32 mouse cellular contexts compared by ENCODE assay signal in the genomic region with DNA sequence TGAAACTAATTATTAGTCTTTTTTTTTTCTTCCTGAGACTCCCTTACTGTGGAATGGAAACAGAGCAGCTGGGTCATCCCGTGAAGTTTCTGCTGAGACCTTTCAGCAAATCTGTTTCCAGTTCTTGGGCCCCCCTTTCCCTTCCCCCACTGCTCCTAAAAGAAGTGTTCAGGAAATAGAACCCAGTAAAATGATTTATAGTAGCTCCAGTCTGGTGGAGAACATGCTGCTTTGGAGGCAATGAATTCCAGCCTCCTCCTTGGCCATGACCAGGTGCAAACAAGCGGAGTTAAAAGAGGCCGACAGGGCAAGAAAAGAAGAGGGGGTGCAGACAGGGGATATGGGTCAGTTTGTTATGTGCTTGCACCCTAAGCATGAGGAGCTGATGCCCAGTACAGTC. TPM values are rescaled to one million over a fixed set of nuclear protein-coding genes. Genes with fewer than 3 reads are reported as not detected.
DNase-seq lines count a peak whose midpoint lies in the region; ATAC-seq and TF ChIP-seq lines count a peak whose summit lies in the region.
"Had no signal": no experiment of that assay in that cellular context is flagged by ENCODE, and none has a peak within 500 bp of the region (broad histone marks: within the 10 kb centered on the region; RNA-seq: fewer than 3 reads in every experiment).

No protein-coding gene starts in this region.

- no peak overlapping the region for H3K4me3 ChIP-seq in neural tube, embryonic 11.5 days (ENCODE audit: low read depth, low read length)
- no peak overlapping the region for H3K4me3 ChIP-seq in neural tube, embryonic 15.5 days (replicated peaks)
- H3K4me3 ChIP-seq in embryonic facial prominence, embryonic 10.5 days = no peak overlapping the region
- no peak overlapping the region for H3K4me3 ChIP-seq in limb, embryonic 11.5 days (ENCODE audit: low read depth, low read length)
- H3K4me3 ChIP-seq in intestine, postnatal 0 days (ENCODE audit: low read depth, low read length) = no peak overlapping the region
- H3K4me3 ChIP-seq in forebrain, embryonic 15.5 days = no peak overlapping the region
- H3K4me3 ChIP-seq: embryonic facial prominence, embryonic 12.5 days; gastrocnemius, adult 2 months; heart, adult 2 months; heart, embryonic 13.5 days; megakaryocyte, embryonic 14.5 days; midbrain, embryonic 13.5 days had no signal

- H3K9me3 ChIP-seq in neural tube, embryonic 11.5 days (ENCODE audit: control insufficient read depth, low read length) = no peaks in the 10 kb centered on the region
- no peaks in the 10 kb centered on the region for H3K9me3 ChIP-seq in neural tube, embryonic 15.5 days (replicated peaks)
- H3K9me3 ChIP-seq in embryonic facial prominence, embryonic 10.5 days = no peaks in the 10 kb centered on the region
- H3K9me3 ChIP-seq in limb, embryonic 11.5 days (ENCODE audit: control insufficient read depth, low read length) = no peaks in the 10 kb centered on the region
- no peaks in the 10 kb centered on the region for H3K9me3 ChIP-seq in intestine, postnatal 0 days (ENCODE audit: control insufficient read depth)
- no peaks in the 10 kb centered on the region for H3K9me3 ChIP-seq in forebrain, embryonic 15.5 days
- H3K9me3 ChIP-seq: embryonic facial prominence, embryonic 12.5 days; heart, embryonic 13.5 days; midbrain, embryonic 13.5 days had no signal

- no peaks in the 10 kb centered on the region for H3K36me3 ChIP-seq in neural tube, embryonic 11.5 days (ENCODE audit: control insufficient read depth, insufficient read depth, low read length)
- H3K36me3 ChIP-seq in neural tube, embryonic 15.5 days = no peaks in the 10 kb centered on the region
- H3K36me3 ChIP-seq in embryonic facial prominence, embryonic 10.5 days (replicated peaks) = no peaks in the 10 kb centered on the region
- no peaks in the 10 kb centered on the region for H3K36me3 ChIP-seq in limb, embryonic 11.5 days (ENCODE audit: control insufficient read depth, insufficient read depth, low read length)
- no peaks in the 10 kb centered on the region for H3K36me3 ChIP-seq in intestine, postnatal 0 days (ENCODE audit: control insufficient read depth, insufficient read depth)
- no peaks in the 10 kb centered on the region for H3K36me3 ChIP-seq in forebrain, embryonic 15.5 days
- H3K36me3 ChIP-seq: embryonic facial prominence, embryonic 12.5 days; G1E; heart, embryonic 13.5 days; midbrain, embryonic 13.5 days had no signal

- no peak overlapping the region for H3K4me2 ChIP-seq in neural tube, embryonic 11.5 days (ENCODE audit: low read depth)
- H3K4me2 ChIP-seq in neural tube, embryonic 15.5 days = no peak overlapping the region
- no peak overlapping the region for H3K4me2 ChIP-seq in limb, embryonic 11.5 days (ENCODE audit: low read depth, severe bottlenecking)
- H3K4me2 ChIP-seq in intestine, postnatal 0 days (replicated peaks; ENCODE audit: low read depth) = no peak overlapping the region
- no peak overlapping the region for H3K4me2 ChIP-seq in forebrain, embryonic 15.5 days (replicated peaks)
- H3K4me2 ChIP-seq: embryonic facial prominence, embryonic 12.5 days; heart, embryonic 13.5 days; hindbrain, embryonic 14.5 days; liver, embryonic 11.5 days; midbrain, embryonic 13.5 days had no signal

- no peak overlapping the region for H3K27ac ChIP-seq in neural tube, embryonic 11.5 days (ENCODE audit: low read depth, low read length)
- no peak overlapping the region for H3K27ac ChIP-seq in neural tube, embryonic 15.5 days (replicated peaks)
- no peak overlapping the region for H3K27ac ChIP-seq in embryonic facial prominence, embryonic 10.5 days (replicated peaks)
- H3K27ac ChIP-seq in limb, embryonic 11.5 days (replicated peaks; ENCODE audit: low read depth, low read length) = 0 out of 2 replicates have a peak overlapping the region, but pooled peaks have one; percentile 22
- H3K27ac ChIP-seq in intestine, postnatal 0 days (ENCODE audit: low read depth, low read length) = no peak overlapping the region
- H3K27ac ChIP-seq in forebrain, embryonic 15.5 days (replicated peaks) = no peak overlapping the region
- H3K27ac ChIP-seq: embryonic facial prominence, embryonic 12.5 days; gastrocnemius, adult 2 months; heart, adult 2 months; heart, embryonic 13.5 days; hindbrain, embryonic 14.5 days; kidney, postnatal 0 days; midbrain, embryonic 13.5 days had no signal

- peak; percentile 13 for DNase-seq in neural tube, embryonic 11.5 days (ENCODE audit: low spot score)
- DNase-seq in embryonic facial prominence, embryonic 10.5 days (ENCODE audit: low spot score) = peak; percentile 32
- DNase-seq in limb, embryonic 11.5 days (ENCODE audit: low spot score) = peak; percentile 66
- no peak for DNase-seq in lung, adult 18-20 months
- DNase-seq: adrenal gland, adult 8-10 months; cerebellum, adult 2 months; cerebellum, postnatal 25 days; gastrocnemius, adult 2 months; gastrocnemius, postnatal 36 days; heart, adult 2 months; heart, postnatal 10 days; kidney, adult 8-10 months; lung, postnatal 4 days; right cerebral cortex, postnatal 4 days; thymus, postnatal 4 days had no signal

- no peaks in the 10 kb centered on the region for H3K4me1 ChIP-seq in neural tube, embryonic 11.5 days (ENCODE audit: control insufficient read depth, insufficient read depth, low read length)
- no peaks in the 10 kb centered on the region for H3K4me1 ChIP-seq in neural tube, embryonic 15.5 days
- peaks cover 17% of the 10 kb centered on the region for H3K4me1 ChIP-seq in embryonic facial prominence, embryonic 10.5 days
- H3K4me1 ChIP-seq in limb, embryonic 11.5 days (ENCODE audit: control insufficient read depth, insufficient read depth, low read length) = peaks cover 17% of the 10 kb centered on the region
- H3K4me1 ChIP-seq in intestine, postnatal 0 days (replicated peaks; ENCODE audit: control insufficient read depth, insufficient read depth, low read length) = no peaks in the 10 kb centered on the region
- no peaks in the 10 kb centered on the region for H3K4me1 ChIP-seq in forebrain, embryonic 15.5 days
- H3K4me1 ChIP-seq: heart, embryonic 13.5 days; megakaryocyte, embryonic 14.5 days; midbrain, embryonic 13.5 days had no signal

- no peak overlapping the region for H3K9ac ChIP-seq in neural tube, embryonic 11.5 days (ENCODE audit: low read length)
- no peak overlapping the region for H3K9ac ChIP-seq in neural tube, embryonic 15.5 days (replicated peaks)
- H3K9ac ChIP-seq in limb, embryonic 11.5 days (ENCODE audit: low read length) = no peak overlapping the region
- H3K9ac ChIP-seq in intestine, postnatal 0 days (ENCODE audit: low read depth, low read length) = no peak overlapping the region
- no peak overlapping the region for H3K9ac ChIP-seq in forebrain, embryonic 15.5 days (replicated peaks)
- H3K9ac ChIP-seq: embryonic facial prominence, embryonic 12.5 days; heart, embryonic 13.5 days; hindbrain, embryonic 14.5 days; midbrain, embryonic 13.5 days had no signal

- TF ChIP-seq CTCF in intestine, postnatal 0 days (IDR thresholded peaks at IDR 0.05; ENCODE audit: low read depth) = no peak

- no peak for ATAC-seq in neural tube, embryonic 11.5 days (ENCODE audit: insufficient read depth, low FRiP score, low TSS enrichment)
- ATAC-seq in neural tube, embryonic 15.5 days (ENCODE audit: low FRiP score) = no peak
- peak; percentile 65; the same call in 1 of the 2 replicates for ATAC-seq in limb, embryonic 11.5 days (ENCODE audit: insufficient number of reproducible peaks, low FRiP score, low TSS enrichment, low read depth)
- no peak for ATAC-seq in intestine, postnatal 0 days
- ATAC-seq in forebrain, embryonic 15.5 days (replicated peaks) = no peak
- ATAC-seq: forebrain, embryonic 14.5 days; lung, postnatal 0 days; midbrain, embryonic 13.5 days had no signal

- H3K27me3 ChIP-seq in neural tube, embryonic 11.5 days (ENCODE audit: control insufficient read depth, insufficient read depth, low read length) = no peaks in the 10 kb centered on the region
- H3K27me3 ChIP-seq in neural tube, embryonic 15.5 days (replicated peaks) = no peaks in the 10 kb centered on the region
- H3K27me3 ChIP-seq in embryonic facial prominence, embryonic 10.5 days (replicated peaks; ENCODE audit: low read depth, poor library complexity, severe bottlenecking) = no peaks in the 10 kb centered on the region
- no peaks in the 10 kb centered on the region for H3K27me3 ChIP-seq in limb, embryonic 11.5 days (ENCODE audit: control insufficient read depth, insufficient read depth, low read length)
- no peaks in the 10 kb centered on the region for H3K27me3 ChIP-seq in intestine, postnatal 0 days (replicated peaks; ENCODE audit: control insufficient read depth, insufficient read depth, low read length)
- no peaks in the 10 kb centered on the region for H3K27me3 ChIP-seq in forebrain, embryonic 15.5 days
- H3K27me3 ChIP-seq: embryonic facial prominence, embryonic 12.5 days; heart, embryonic 13.5 days; megakaryocyte, embryonic 14.5 days; midbrain, embryonic 13.5 days had no signal

- 64% methylated on average over 3 of the region's 3 CpGs for WGBS in neural tube, embryonic 11.5 days
- WGBS in neural tube, embryonic 15.5 days = 72% methylated on average over 3 of the region's 3 CpGs
- 59% methylated on average over 3 of the region's 3 CpGs for WGBS in embryonic facial prominence, embryonic 10.5 days
- WGBS in limb, embryonic 11.5 days = 7% methylated on average over 3 of the region's 3 CpGs
- WGBS in intestine, postnatal 0 days = 76% methylated on average over 3 of the region's 3 CpGs
- 78% methylated on average over 3 of the region's 3 CpGs for WGBS in forebrain, embryonic 15.5 days

RNA-seq across cellular contexts. Expression of gene Ofcc1, which starts 56.6 kb away (rescaled TPM):
- polyA plus RNA-seq in neural tube, embryonic 11.5 days (2014; fragmentation: Nextera tagmentation; extraction: Ambion mirVana) = not detected in 2 replicates
- polyA plus RNA-seq in neural tube, embryonic 15.5 days (2015; fragmentation: Nextera tagmentation; extraction: Ambion mirVana) = 0.10 and 0.14 TPM in 2 replicates
- polyA plus RNA-seq in embryonic facial prominence, embryonic 10.5 days (2016; fragmentation: Nextera tagmentation; extraction: Ambion mirVana) = not detected in 2 replicates
- polyA plus RNA-seq in limb, embryonic 11.5 days (2014; fragmentation: Nextera tagmentation; extraction: Ambion mirVana) = 0.08 TPM in 1 of 2 replicates, not detected in the other
- not detected in 2 replicates for polyA plus RNA-seq in intestine, postnatal 0 days (2015; fragmentation: Nextera tagmentation; extraction: Ambion mirVana)
- polyA plus RNA-seq in forebrain, embryonic 15.5 days (2015; fragmentation: Nextera tagmentation; extraction: Ambion mirVana) = not detected in 2 replicates
- polyA plus RNA-seq: cerebellum, adult 2 months; embryonic facial prominence, embryonic 12.5 days; forebrain, embryonic 14.5 days; G1E; heart, adult 2 months; heart, embryonic 13.5 days; hindbrain, embryonic 14.5 days; intestine, embryonic 14.5 days; kidney, postnatal 0 days; liver, embryonic 11.5 days; liver, embryonic 16.5 days; lung, postnatal 0 days; midbrain, embryonic 13.5 days; spleen, adult 2 months; thymus, postnatal 0 days had no signal

Comparison
In these comparisons a context has a peak if more than half of its experiments do, and no peak if none do; other contexts are left out.
1. DNase-seq: peak in neural tube, embryonic 11.5 days (single experiment), embryonic facial prominence, embryonic 10.5 days (single experiment) and limb, embryonic 11.5 days (single experiment); none in lung, adult 18-20 months (0 of 2).